Mouse (Mus musculus): ENCODE results near the gene Ghr. TPM values are rescaled to one million over a fixed set of nuclear protein-coding genes. Genes with fewer than 3 reads are reported as not detected.

Gene Ghr
- polyA plus RNA-seq, 1 experiment = 7.6 TPM

DNA sequence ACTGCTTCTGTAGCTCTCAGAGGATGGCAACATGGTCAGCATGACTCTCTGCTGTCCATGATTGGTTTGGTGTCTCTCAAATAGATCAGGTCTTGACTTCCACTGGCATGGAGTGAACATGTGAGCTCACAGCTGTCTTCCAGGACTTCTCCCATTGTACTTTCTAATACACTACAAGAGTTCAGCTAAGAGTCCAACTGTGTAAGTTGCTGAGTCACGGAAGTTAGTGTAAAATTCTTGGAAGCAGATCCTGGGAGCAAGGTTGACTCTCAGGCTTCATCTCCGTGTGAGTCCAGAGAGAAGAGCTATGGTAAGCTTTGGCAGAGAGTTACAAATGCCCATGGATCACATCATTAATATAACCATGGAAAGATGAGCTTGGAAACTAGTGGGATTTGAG, 229.6 kb downstream of the Ghr start:
- DNase-seq (ENCODE audit: low read depth) = no peak
- TF ChIP-seq POLR2A (IDR thresholded peaks at IDR 0.05; ENCODE audit: borderline replicate concordance, extremely low read depth, insufficient read depth, insufficient read length, poor library complexity, severe bottlenecking) (no peak), CTCF (IDR thresholded peaks at IDR 0.05; ENCODE audit: borderline replicate concordance, extremely low read depth, insufficient read depth, insufficient read length) (no peak)

DNA sequence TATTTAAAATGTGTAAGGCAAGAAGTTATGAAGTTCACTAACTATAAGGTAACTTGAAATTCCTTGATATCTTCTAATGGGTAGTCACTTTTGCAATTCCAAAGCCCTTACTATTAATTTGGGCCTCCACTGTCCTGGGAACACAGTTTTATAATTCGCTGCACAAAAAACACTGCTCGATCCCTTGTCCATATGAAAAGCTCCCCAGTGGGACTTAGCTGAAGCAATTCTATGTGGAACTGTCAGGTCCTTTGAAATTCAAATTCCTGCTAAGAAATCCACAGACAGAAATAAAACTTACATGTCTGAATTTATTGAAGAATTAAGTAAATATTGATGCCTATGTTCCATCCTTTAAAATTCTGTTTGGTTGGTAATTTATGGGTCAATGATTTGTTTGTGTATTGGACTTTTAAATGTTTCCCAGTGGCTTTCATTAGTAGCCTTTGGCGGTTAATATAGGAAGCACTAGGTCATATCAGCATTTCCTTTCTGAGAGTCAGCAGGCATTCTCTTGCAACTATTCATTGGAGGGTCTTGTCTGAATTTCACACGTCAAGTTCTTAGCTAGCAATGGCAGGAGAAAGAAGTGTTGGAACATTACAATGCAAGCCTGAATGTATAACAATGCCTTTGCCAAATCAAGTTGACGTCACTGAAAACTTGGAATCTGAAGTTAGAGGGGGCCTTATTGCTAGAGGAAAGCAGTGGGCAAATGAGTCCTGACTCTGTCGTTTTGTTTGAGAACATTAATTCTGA, 233.8 kb downstream of the Ghr start:
- TF ChIP-seq POLR2A (IDR thresholded peaks at IDR 0.05; ENCODE audit: borderline replicate concordance, extremely low read depth, insufficient read depth, insufficient read length, poor library complexity, severe bottlenecking) = no peak
- no peak for TF ChIP-seq CTCF (IDR thresholded peaks at IDR 0.05; ENCODE audit: borderline replicate concordance, extremely low read depth, insufficient read depth, insufficient read length)
- DNase-seq (ENCODE audit: low read depth) = peak; percentile 19

- DNase-seq (ENCODE audit: low read depth) = no peak
- TF ChIP-seq CTCF (IDR thresholded peaks at IDR 0.05; ENCODE audit: borderline replicate concordance, extremely low read depth, insufficient read depth, insufficient read length) = no peak
- TF ChIP-seq POLR2A (IDR thresholded peaks at IDR 0.05; ENCODE audit: borderline replicate concordance, extremely low read depth, insufficient read depth, insufficient read length, poor library complexity, severe bottlenecking) = no peak
These were observed 236.6 kb downstream of the Ghr start for GRCm38 (mm10) chr15:3346682-3347081.

- TF ChIP-seq CTCF (IDR thresholded peaks at IDR 0.05; ENCODE audit: borderline replicate concordance, extremely low read depth, insufficient read depth, insufficient read length) (no peak), POLR2A (IDR thresholded peaks at IDR 0.05; ENCODE audit: borderline replicate concordance, extremely low read depth, insufficient read depth, insufficient read length, poor library complexity, severe bottlenecking) (no peak)
- peak; percentile 58 for DNase-seq (ENCODE audit: low read depth)
These were observed 238.7 kb downstream of the Ghr start for GRCm38 (mm10) chr15:3344555-3344954.

GRCm38 (mm10) chr15:3341806-3342582, 241.3 kb downstream of the Ghr start:
- DNase-seq (ENCODE audit: low read depth) = peak; percentile 3
- TF ChIP-seq POLR2A (IDR thresholded peaks at IDR 0.05; ENCODE audit: borderline replicate concordance, extremely low read depth, insufficient read depth, insufficient read length, poor library complexity, severe bottlenecking) = no peak
- no peak for TF ChIP-seq CTCF (IDR thresholded peaks at IDR 0.05; ENCODE audit: borderline replicate concordance, extremely low read depth, insufficient read depth, insufficient read length)

DNA sequence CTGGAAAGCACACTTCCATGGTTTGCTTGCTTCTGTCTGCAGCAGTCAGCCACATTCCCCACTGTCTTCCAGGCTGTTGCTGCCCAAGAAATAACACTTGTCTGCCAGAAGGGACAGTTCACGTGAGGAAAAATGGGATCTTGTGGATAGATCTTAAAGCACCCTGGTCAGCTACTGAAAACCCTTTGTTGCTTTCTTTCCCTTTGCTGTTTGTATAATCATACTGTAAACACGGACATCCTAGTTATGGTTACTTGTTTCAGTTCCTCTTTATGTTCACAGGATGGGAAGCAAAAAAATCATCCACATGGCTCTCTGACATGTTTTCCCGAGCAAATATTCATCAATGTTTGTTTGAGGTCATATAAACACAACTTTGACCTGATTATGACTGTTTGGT, 243.4 kb downstream of the Ghr start:
- DNase-seq (ENCODE audit: low read depth) = no peak
- TF ChIP-seq POLR2A (IDR thresholded peaks at IDR 0.05; ENCODE audit: borderline replicate concordance, extremely low read depth, insufficient read depth, insufficient read length, poor library complexity, severe bottlenecking) = no peak
- no peak for TF ChIP-seq CTCF (IDR thresholded peaks at IDR 0.05; ENCODE audit: borderline replicate concordance, extremely low read depth, insufficient read depth, insufficient read length)

GRCm38 (mm10) chr15:3332517-3332916, 250.8 kb downstream of the Ghr start:
- DNase-seq (ENCODE audit: low read depth) = no peak
- no peak for TF ChIP-seq CTCF (IDR thresholded peaks at IDR 0.05; ENCODE audit: borderline replicate concordance, extremely low read depth, insufficient read depth, insufficient read length)
- no peak for TF ChIP-seq POLR2A (IDR thresholded peaks at IDR 0.05; ENCODE audit: borderline replicate concordance, extremely low read depth, insufficient read depth, insufficient read length, poor library complexity, severe bottlenecking)

DNA sequence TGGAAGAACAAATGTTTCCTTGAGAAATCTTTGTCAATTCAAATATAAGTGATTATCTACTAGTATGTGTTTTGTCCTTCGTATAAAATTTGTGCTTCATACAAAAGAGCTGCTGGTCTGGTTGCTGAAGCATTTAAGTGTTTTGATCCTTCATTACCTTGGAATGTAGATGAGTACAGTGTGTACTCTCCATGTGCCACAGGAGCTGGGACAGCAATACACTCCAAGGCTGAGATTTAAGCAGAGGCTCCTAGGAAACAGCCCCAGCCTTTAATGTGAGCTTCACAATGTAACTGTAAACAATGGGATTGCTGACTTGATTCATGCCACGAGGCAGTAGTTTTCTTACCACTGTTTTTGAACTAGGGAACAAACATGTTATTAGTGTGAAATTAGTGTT, 251.5 kb downstream of the Ghr start:
- DNase-seq (ENCODE audit: low read depth) = no peak
- TF ChIP-seq POLR2A (IDR thresholded peaks at IDR 0.05; ENCODE audit: borderline replicate concordance, extremely low read depth, insufficient read depth, insufficient read length, poor library complexity, severe bottlenecking) = no peak
- TF ChIP-seq CTCF (IDR thresholded peaks at IDR 0.05; ENCODE audit: borderline replicate concordance, extremely low read depth, insufficient read depth, insufficient read length) = no peak

- no peak for DNase-seq (ENCODE audit: low read depth)
- TF ChIP-seq POLR2A (IDR thresholded peaks at IDR 0.05; ENCODE audit: borderline replicate concordance, extremely low read depth, insufficient read depth, insufficient read length, poor library complexity, severe bottlenecking) = no peak
- TF ChIP-seq CTCF (IDR thresholded peaks at IDR 0.05; ENCODE audit: borderline replicate concordance, extremely low read depth, insufficient read depth, insufficient read length) = no peak
These were observed 253.0 kb downstream of the Ghr start for GRCm38 (mm10) chr15:3330291-3330690.

DNA sequence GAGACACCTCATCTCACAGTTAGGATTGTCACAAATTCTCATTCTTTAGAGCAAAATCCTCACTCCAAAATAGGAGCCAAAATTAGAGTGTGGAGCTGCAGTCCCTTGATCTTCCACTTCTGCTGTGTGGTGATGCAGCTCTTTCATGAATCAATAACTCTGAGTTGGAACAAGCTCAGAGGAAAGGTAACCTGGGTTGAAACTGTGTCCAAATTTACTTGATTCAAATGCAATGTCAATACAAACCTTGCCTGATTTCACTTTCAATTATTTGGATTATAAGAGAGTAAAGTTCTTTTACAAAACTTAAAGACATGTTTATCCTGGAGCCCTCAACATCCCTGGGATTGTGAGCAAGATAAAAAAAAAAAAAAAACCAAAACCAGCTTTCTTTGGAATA, 260.3 kb downstream of the Ghr start:
- DNase-seq (ENCODE audit: low read depth) = no peak
- TF ChIP-seq CTCF (IDR thresholded peaks at IDR 0.05; ENCODE audit: borderline replicate concordance, extremely low read depth, insufficient read depth, insufficient read length) (no peak), POLR2A (IDR thresholded peaks at IDR 0.05; ENCODE audit: borderline replicate concordance, extremely low read depth, insufficient read depth, insufficient read length, poor library complexity, severe bottlenecking) (no peak)

DNA sequence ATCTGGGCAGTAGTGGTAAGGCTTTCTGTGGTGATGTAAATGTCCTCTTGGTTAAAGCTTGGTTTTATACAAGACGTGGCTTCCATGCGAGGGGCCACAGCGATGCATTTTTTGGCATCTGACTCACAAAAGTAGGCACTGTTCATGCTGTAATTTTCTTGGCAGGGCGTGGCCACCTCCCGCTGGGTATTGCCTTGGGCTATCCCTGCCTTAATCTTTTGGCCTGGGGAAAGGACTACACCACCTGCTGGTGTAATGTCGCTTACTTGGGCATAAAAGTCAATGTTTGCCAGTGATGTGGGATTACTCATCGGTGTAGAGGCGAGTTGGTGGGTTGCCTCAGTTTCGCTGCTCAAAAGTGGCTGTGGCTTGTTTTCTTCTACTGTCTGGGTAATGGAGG, 263.4 kb downstream of the Ghr start:
- DNase-seq (ENCODE audit: low read depth) = no peak
- no peak for TF ChIP-seq POLR2A (IDR thresholded peaks at IDR 0.05; ENCODE audit: borderline replicate concordance, extremely low read depth, insufficient read depth, insufficient read length, poor library complexity, severe bottlenecking)
- TF ChIP-seq CTCF (IDR thresholded peaks at IDR 0.05; ENCODE audit: borderline replicate concordance, extremely low read depth, insufficient read depth, insufficient read length) = no peak

Measured in brain, embryonic 14.5 days (tissue).